Mouse (Mus musculus) liver, embryonic 16.5 days (tissue): ENCODE results near the gene Fbxw10. TPM values are rescaled to one million over a fixed set of nuclear protein-coding genes. Genes with fewer than 3 reads are reported as not detected.
A peak's percentile ranks its signal among the peaks of the same experiment; 100 is the strongest.

Source experiments
- ATAC-seq: fragments of 200-750 bp; cut with Nextera tagmentation; 2 replicates; pipeline ENCODE4 v1.8.0; 2017; ENCODE audit warnings: low read depth, mild to moderate bottlenecking, moderate number of reproducible peaks, moderate library complexity
- H3K27ac ChIP-seq: fragments of 300-500 bp; sonication (generic); 2 replicates; pipeline ENCODE4 v1.5.1; 2014; ENCODE audit warnings: mild to moderate bottlenecking, low read length
- H3K27me3 ChIP-seq: fragments of 300-500 bp; sonication (generic); 2 replicates; pipeline ENCODE4 v1.6.1; 2014; ENCODE audit warnings: low read depth, low read length, mixed read lengths; ENCODE audit not compliant: control insufficient read depth, insufficient read depth
- H3K36me3 ChIP-seq: fragments of 300-500 bp; sonication (generic); 2 replicates; pipeline ENCODE4 v1.6.1; 2014; ENCODE audit warnings: mild to moderate bottlenecking; ENCODE audit not compliant: control insufficient read depth, insufficient read depth
- H3K4me1 ChIP-seq: fragments of 300-500 bp; sonication (generic); 2 replicates; pipeline ENCODE4 v1.6.1; 2014; ENCODE audit warnings: low read depth, low read length, mixed read lengths; ENCODE audit not compliant: control insufficient read depth
- H3K4me2 ChIP-seq: fragments of 300-500 bp; sonication (generic); 2 replicates; pipeline ENCODE4 v1.6.1; 2014; ENCODE audit warnings: low read depth, low read length, mixed read lengths
- H3K4me3 ChIP-seq: fragments of 300-500 bp; sonication (generic); 2 replicates; pipeline ENCODE4 v1.5.1; 2014; ENCODE audit warnings: low read depth, mild to moderate bottlenecking, low read length
- H3K9ac ChIP-seq: fragments of 300-500 bp; sonication (generic); 2 replicates; pipeline ENCODE4 v1.6.1; 2014; ENCODE audit warnings: low read depth, low read length
- H3K9me3 ChIP-seq: fragments of 300-500 bp; sonication (generic); replicated peaks from 2 replicates; pipeline ENCODE4 v1.6.1; 2016; ENCODE audit warnings: low read length; ENCODE audit not compliant: control insufficient read depth
- WGBS: fragments of 180-500 bp; shearing (Covaris S2); extraction: QIAGEN DNeasy Blood & Tissue Kit; methylation state at CpG from one replicate; pipeline ENCODE4 v1.1.7; 2014; ENCODE audit not compliant: insufficient replicate concordance; 5-methylcytosine and 5-hydroxymethylcytosine counted together
- polyA plus RNA-seq: library from polyadenylated mRNA; unstranded; fragments of >200 nt; fragmentation: Nextera tagmentation; extraction: Ambion mirVana; gene quantifications from 2 replicates; pipeline ENCODE4 v1.2.1, GENCODE M21; 2015

Fbxw10 gene
- polyA plus RNA-seq, 1 experiment from 2014 or later, result 0.18 TPM

GRCm38 (mm10) chr11:62878728-62879127 lies 31.9 kb downstream of the Fbxw10 start:
- Histone ChIP-seq H3K4me2 (peak overlapping the region; percentile 93), H3K9ac (no peak overlapping the region), H3K27ac (no peak overlapping the region), H3K4me3 (peak overlapping the region; percentile 80), H3K36me3 (no peaks in the 10 kb centered on the region), H3K27me3 (no peaks in the 10 kb centered on the region), H3K9me3 (no peaks in the 10 kb centered on the region), H3K4me1 (peaks cover 4% of the 10 kb centered on the region)
- ATAC-seq, result no peak
- WGBS, result 16% methylated on average over 9 of the region's 9 CpGs

- WGBS, result under 1% methylated on average over 55 of the region's 55 CpGs
- Histone ChIP-seq H3K27me3 (no peaks in the 10 kb centered on the region), H3K9me3 (no peaks in the 10 kb centered on the region), H3K4me3 (peak within 1 kb of the TSS; percentile 80), H3K4me2 (peak within 1 kb of the TSS; percentile 93), H3K9ac (peak within 1 kb of the TSS; percentile 83), H3K4me1 (peaks cover 4% of the 10 kb centered on the region), H3K27ac (peak within 1 kb of the TSS; percentile 74), H3K36me3 (no peaks in the 10 kb centered on the region)
- peak; percentile 96 for ATAC-seq
These were observed 32.6 kb downstream of the Fbxw10 start, which contains the start of gene Tvp23b for GRCm38 (mm10) chr11:62879220-62880048. TSS of gene Tvp23b (plus strand) at chr11:62879455.

GRCm38 (mm10) chr11:62883407-62883806 lies 36.5 kb downstream of the Fbxw10 start:
- H3K27ac ChIP-seq, result no peak overlapping the region
- H3K9me3 ChIP-seq, result no peaks in the 10 kb centered on the region
- no peak overlapping the region for H3K4me3 ChIP-seq
- peaks cover 4% of the 10 kb centered on the region for H3K4me1 ChIP-seq
- H3K27me3 ChIP-seq, result no peaks in the 10 kb centered on the region
- WGBS, result 30% methylated on average over 8 of the region's 8 CpGs
- no peaks in the 10 kb centered on the region; the same call in 1 of the 2 replicates for H3K36me3 ChIP-seq
- peak overlapping the region; percentile 14; the same call in 1 of the 2 replicates for H3K4me2 ChIP-seq
- no peak for ATAC-seq
- no peak overlapping the region for H3K9ac ChIP-seq

- Histone ChIP-seq H3K9ac (no peak overlapping the region), H3K27ac (no peak overlapping the region), H3K9me3 (no peaks in the 10 kb centered on the region), H3K27me3 (no peaks in the 10 kb centered on the region), H3K36me3 (no peaks in the 10 kb centered on the region; the same call in 1 of the 2 replicates), H3K4me1 (no peaks in the 10 kb centered on the region), H3K4me3 (no peak overlapping the region), H3K4me2 (no peak overlapping the region)
- ATAC-seq, result no peak
- WGBS, result 75% methylated on average over 5 of the region's 5 CpGs
These were observed 38.5 kb downstream of the Fbxw10 start for GRCm38 (mm10) chr11:62885323-62885722.

- no peaks in the 10 kb centered on the region for H3K4me1 ChIP-seq
- H3K9me3 ChIP-seq, result no peaks in the 10 kb centered on the region
- ATAC-seq, result no peak
- WGBS, result 88% methylated on average over 4 of the region's 4 CpGs
- H3K36me3 ChIP-seq, result no peaks in the 10 kb centered on the region
- no peak overlapping the region for H3K4me3 ChIP-seq
- H3K4me2 ChIP-seq, result no peak overlapping the region
- H3K27ac ChIP-seq, result no peak overlapping the region
- no peaks in the 10 kb centered on the region for H3K27me3 ChIP-seq
- no peak overlapping the region for H3K9ac ChIP-seq
These were observed 43.9 kb downstream of the Fbxw10 start for GRCm38 (mm10) chr11:62890796-62891195.

GRCm38 (mm10) chr11:62891763-62892162 lies 44.9 kb downstream of the Fbxw10 start:
- Histone ChIP-seq H3K27me3 (no peaks in the 10 kb centered on the region), H3K36me3 (no peaks in the 10 kb centered on the region), H3K27ac (no peak overlapping the region), H3K4me3 (no peak overlapping the region), H3K4me1 (no peaks in the 10 kb centered on the region), H3K9ac (no peak overlapping the region), H3K4me2 (no peak overlapping the region), H3K9me3 (no peaks in the 10 kb centered on the region)
- ATAC-seq, result no peak
- 64% methylated on average over 11 of the region's 11 CpGs for WGBS

- 27% methylated on average over 12 of the region's 12 CpGs for WGBS
- Histone ChIP-seq H3K9ac (no peak overlapping the region), H3K4me3 (no peak overlapping the region), H3K36me3 (no peaks in the 10 kb centered on the region), H3K4me2 (no peak overlapping the region), H3K4me1 (no peaks in the 10 kb centered on the region), H3K27me3 (no peaks in the 10 kb centered on the region), H3K27ac (no peak overlapping the region), H3K9me3 (no peaks in the 10 kb centered on the region)
- ATAC-seq, result no peak
These were observed 54.9 kb downstream of the Fbxw10 start for GRCm38 (mm10) chr11:62901699-62902323.

GRCm38 (mm10) chr11:62903871-62904495 lies 57.1 kb downstream of the Fbxw10 start:
- Histone ChIP-seq H3K9me3 (no peaks in the 10 kb centered on the region), H3K27me3 (no peaks in the 10 kb centered on the region), H3K4me1 (no peaks in the 10 kb centered on the region), H3K36me3 (no peaks in the 10 kb centered on the region), H3K9ac (no peak overlapping the region), H3K27ac (no peak overlapping the region), H3K4me2 (no peak overlapping the region), H3K4me3 (no peak overlapping the region)
- ATAC-seq, result no peak
- 56% methylated on average over 6 of the region's 6 CpGs for WGBS
